Comparison of ENCODE assay signal across 8 mouse cellular contexts in the genomic region with DNA sequence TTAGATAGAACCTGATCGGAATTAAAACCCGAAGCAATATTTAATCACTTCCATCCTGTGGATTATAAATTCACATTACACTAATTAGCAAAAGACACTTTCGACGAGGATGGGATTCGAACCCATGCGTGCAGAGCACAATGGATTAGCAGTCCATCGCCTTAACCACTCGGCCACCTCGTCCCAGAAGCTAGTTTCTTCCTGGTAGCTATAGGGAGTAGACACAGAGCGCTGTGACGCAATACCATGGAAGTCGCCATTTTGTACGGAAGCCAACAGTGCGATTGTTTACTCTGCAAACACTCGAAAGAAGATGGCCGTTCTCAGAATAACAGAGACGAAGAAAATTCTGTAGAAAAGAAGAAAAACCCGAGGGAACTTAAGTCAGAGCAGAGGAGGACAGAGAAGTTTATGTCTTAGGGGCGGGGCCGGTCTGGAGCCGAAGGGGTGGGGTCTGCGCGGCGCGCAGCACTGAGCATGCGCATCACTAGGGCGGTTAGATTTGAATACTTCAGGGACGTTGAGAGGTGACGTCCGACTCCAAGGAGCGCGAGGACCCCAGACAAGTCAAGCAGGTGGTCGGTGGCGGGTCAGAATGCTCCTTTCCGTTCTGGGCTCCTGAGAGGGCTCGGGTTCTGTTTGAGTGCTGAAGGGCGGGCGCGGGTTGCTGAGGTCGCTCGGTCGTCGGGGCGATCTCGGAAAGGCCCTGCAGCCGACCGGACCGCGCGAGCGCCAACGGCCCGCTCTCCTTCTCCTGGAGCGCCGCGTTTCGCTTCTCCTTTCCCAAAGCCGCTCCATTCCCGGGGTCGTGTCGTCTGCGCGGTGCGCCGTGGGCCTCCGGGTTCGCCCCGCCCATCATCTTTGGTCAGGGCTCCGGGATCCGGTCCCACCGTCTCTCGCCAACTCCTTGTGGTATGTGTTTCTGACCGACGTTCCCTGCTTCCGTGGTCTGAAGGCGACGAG. TPM values are rescaled to one million over a fixed set of nuclear protein-coding genes. Genes with fewer than 3 reads are reported as not detected.
DNase-seq lines count a peak whose midpoint lies in the region; ATAC-seq and TF ChIP-seq lines count a peak whose summit lies in the region.

A gene (plus strand): TSS at position 471 of the 963 bp plus-strand sequence.

- DNase-seq in brain, embryonic 14.5 days (ENCODE audit: low read depth), result peak; percentile 98
- peak; percentile 94 for DNase-seq in kidney, postnatal 0 days (ENCODE audit: low spot score)
- peak; percentile 99 for DNase-seq in liver, embryonic 11.5 days (ENCODE audit: low spot score)
- DNase-seq in naive thymus-derived CD4-positive, alpha-beta T cell, adult 2 months (ENCODE audit: low read depth), result peak; percentile 99

- H3K4me3 ChIP-seq in C2C12 (ENCODE audit: insufficient read depth, poor library complexity, severe bottlenecking), result peak within 1 kb of the TSS; percentile 87
- H3K4me3 ChIP-seq in erythroblast, embryonic 14.5 days (replicated peaks), result peak within 1 kb of the TSS; percentile 68
- H3K4me3 ChIP-seq in heart, embryonic 12.5 days, result peak within 1 kb of the TSS; percentile 92
- H3K4me3 ChIP-seq in kidney, postnatal 0 days (replicated peaks; ENCODE audit: low read depth, low read length), result peak within 1 kb of the TSS; percentile 58
- peak within 1 kb of the TSS; percentile 97 for H3K4me3 ChIP-seq in liver, embryonic 11.5 days (ENCODE audit: low read depth, low read length)
- peak within 1 kb of the TSS; percentile 93 for H3K4me3 ChIP-seq in stomach, embryonic 14.5 days (ENCODE audit: low read depth, low read length)

- H3K79me3 ChIP-seq in C2C12 (ENCODE audit: low read depth), result peaks cover 46% of the 10 kb centered on the region

- H3K4me1 ChIP-seq in erythroblast, embryonic 14.5 days (ENCODE audit: control insufficient read depth), result peaks cover 35% of the 10 kb centered on the region
- peaks cover 7% of the 10 kb centered on the region for H3K4me1 ChIP-seq in heart, embryonic 12.5 days (replicated peaks)
- no peaks in the 10 kb centered on the region; the same call in 1 of the 2 replicates for H3K4me1 ChIP-seq in kidney, postnatal 0 days (replicated peaks; ENCODE audit: insufficient read depth, low read length)
- H3K4me1 ChIP-seq in liver, embryonic 11.5 days (replicated peaks; ENCODE audit: control insufficient read depth, insufficient read depth, low read length), result peaks cover 11% of the 10 kb centered on the region; the same call in 1 of the 2 replicates
- peaks cover 5% of the 10 kb centered on the region; the same call in 1 of the 2 replicates for H3K4me1 ChIP-seq in stomach, embryonic 14.5 days (ENCODE audit: control insufficient read depth, insufficient read depth, low read length)

- peaks cover 48% of the 10 kb centered on the region for H3K79me2 ChIP-seq in C2C12 (ENCODE audit: control insufficient read depth, insufficient read depth)

- under 1% methylated on average over 76 of the region's 77 CpGs for WGBS in heart, embryonic 12.5 days
- WGBS in kidney, postnatal 0 days, result under 1% methylated on average over 77 of the region's 77 CpGs
- WGBS in liver, embryonic 11.5 days, result under 1% methylated on average over 77 of the region's 77 CpGs
- WGBS in stomach, embryonic 14.5 days, result under 1% methylated on average over 77 of the region's 77 CpGs

- no peak for TF ChIP-seq CTCF in C2C12 (IDR thresholded peaks at IDR 0.05; ENCODE audit: control insufficient read depth, insufficient read depth, insufficient read length)
- no peak for TF ChIP-seq CTCF in brain, embryonic 14.5 days (IDR thresholded peaks at IDR 0.05; ENCODE audit: borderline replicate concordance, extremely low read depth, insufficient read depth, insufficient read length)
- TF ChIP-seq CTCF in kidney, postnatal 0 days (IDR thresholded peaks at IDR 0.05; ENCODE audit: low read depth), result no peak

- H3K36me3 ChIP-seq in C2C12 (ENCODE audit: control insufficient read depth, insufficient read depth), result peaks cover 3% of the 10 kb centered on the region
- peaks cover 25% of the 10 kb centered on the region for H3K36me3 ChIP-seq in erythroblast, embryonic 14.5 days (ENCODE audit: control insufficient read depth)
- H3K36me3 ChIP-seq in heart, embryonic 12.5 days, result no peaks in the 10 kb centered on the region
- H3K36me3 ChIP-seq in kidney, postnatal 0 days (ENCODE audit: insufficient read depth, low read length), result no peaks in the 10 kb centered on the region
- no peaks in the 10 kb centered on the region; the same call in 1 of the 2 replicates for H3K36me3 ChIP-seq in liver, embryonic 11.5 days (ENCODE audit: control insufficient read depth, insufficient read depth, low read length)
- no peaks in the 10 kb centered on the region for H3K36me3 ChIP-seq in stomach, embryonic 14.5 days (ENCODE audit: control insufficient read depth, insufficient read depth, low read length)

- peak; percentile 27; the same call in 1 of the 2 replicates for TF ChIP-seq POLR2A in brain, embryonic 14.5 days (IDR thresholded peaks at IDR 0.05; ENCODE audit: borderline replicate concordance, extremely low read depth, insufficient read depth, insufficient read length, poor library complexity, severe bottlenecking)

- peak; percentile 97 for ATAC-seq in heart, embryonic 12.5 days (ENCODE audit: insufficient number of reproducible peaks, low FRiP score)
- peak; percentile 94 for ATAC-seq in kidney, postnatal 0 days (replicated peaks; ENCODE audit: low FRiP score, low read depth)
- peak; percentile 95 for ATAC-seq in liver, embryonic 11.5 days (replicated peaks; ENCODE audit: low FRiP score)
- peak; percentile 94 for ATAC-seq in stomach, embryonic 14.5 days (ENCODE audit: insufficient number of reproducible peaks, insufficient read depth, low FRiP score, low read depth)

- peak within 1 kb of the TSS; percentile 89 for H3K27ac ChIP-seq in heart, embryonic 12.5 days (ENCODE audit: poor library complexity, severe bottlenecking)
- peak within 1 kb of the TSS; percentile 93 for H3K27ac ChIP-seq in kidney, postnatal 0 days
- H3K27ac ChIP-seq in liver, embryonic 11.5 days (ENCODE audit: low read depth, low read length), result peak within 1 kb of the TSS; percentile 94
- peak within 1 kb of the TSS; percentile 84 for H3K27ac ChIP-seq in stomach, embryonic 14.5 days (ENCODE audit: low read length)

- H3K9ac ChIP-seq in heart, embryonic 12.5 days, result peak within 1 kb of the TSS; percentile 84
- peak within 1 kb of the TSS; percentile 70 for H3K9ac ChIP-seq in kidney, postnatal 0 days (ENCODE audit: low read depth, low read length)
- H3K9ac ChIP-seq in liver, embryonic 11.5 days (ENCODE audit: low read depth, low read length), result peak within 1 kb of the TSS; percentile 94
- peak within 1 kb of the TSS; percentile 73 for H3K9ac ChIP-seq in stomach, embryonic 14.5 days (replicated peaks; ENCODE audit: low read depth, low read length)

- H3K4me2 ChIP-seq in heart, embryonic 12.5 days, result peak within 1 kb of the TSS; percentile 82
- peak within 1 kb of the TSS; percentile 55 for H3K4me2 ChIP-seq in kidney, postnatal 0 days (ENCODE audit: low read length)
- H3K4me2 ChIP-seq in liver, embryonic 11.5 days, result peak within 1 kb of the TSS; percentile 83
- H3K4me2 ChIP-seq in stomach, embryonic 14.5 days (replicated peaks; ENCODE audit: low read depth, low read length), result peak within 1 kb of the TSS; percentile 50

- no peaks in the 10 kb centered on the region for H3K9me3 ChIP-seq in erythroblast, embryonic 14.5 days (ENCODE audit: control insufficient read depth, low read length)
- H3K9me3 ChIP-seq in heart, embryonic 12.5 days (replicated peaks), result no peaks in the 10 kb centered on the region
- no peaks in the 10 kb centered on the region for H3K9me3 ChIP-seq in kidney, postnatal 0 days (replicated peaks; ENCODE audit: low read length)
- no peaks in the 10 kb centered on the region for H3K9me3 ChIP-seq in liver, embryonic 11.5 days (ENCODE audit: control insufficient read depth, low read length)
- no peaks in the 10 kb centered on the region for H3K9me3 ChIP-seq in stomach, embryonic 14.5 days (ENCODE audit: control insufficient read depth, low read depth, low read length)

- H3K27me3 ChIP-seq in C2C12 (ENCODE audit: control insufficient read depth, insufficient read depth, insufficient read length), result no peaks in the 10 kb centered on the region
- no peaks in the 10 kb centered on the region for H3K27me3 ChIP-seq in erythroblast, embryonic 14.5 days (ENCODE audit: control insufficient read depth)
- H3K27me3 ChIP-seq in heart, embryonic 12.5 days (replicated peaks), result no peaks in the 10 kb centered on the region
- no peaks in the 10 kb centered on the region for H3K27me3 ChIP-seq in kidney, postnatal 0 days (ENCODE audit: insufficient read depth, low read length)
- no peaks in the 10 kb centered on the region for H3K27me3 ChIP-seq in liver, embryonic 11.5 days (replicated peaks; ENCODE audit: control insufficient read depth, insufficient read depth, low read length)
- no peaks in the 10 kb centered on the region for H3K27me3 ChIP-seq in stomach, embryonic 14.5 days (ENCODE audit: control insufficient read depth, insufficient read depth, low read length)

- peak within 1 kb of the TSS; percentile 87 for H3ac ChIP-seq in C2C12 (ENCODE audit: control insufficient read depth, insufficient read length, low read depth)

TF ChIP-seq in C2C12, 6 proteins besides CTCF, POLR2A, EP300 and RAD21:
- TF ChIP-seq CEBPB (IDR thresholded peaks at IDR 0.05; ENCODE audit: low read depth) (peak; percentile 93), MYOD1 (IDR thresholded peaks at IDR 0.05; ENCODE audit: control insufficient read depth, insufficient read length, low read depth) (no peak), FOSL1 (IDR thresholded peaks at IDR 0.05; ENCODE audit: insufficient read depth, low read length, poor library complexity, severe bottlenecking) (no peak), USF1 (IDR thresholded peaks at IDR 0.05; ENCODE audit: low read depth) (no peak), MAX (IDR thresholded peaks at IDR 0.05) (no peak)

RNA-seq across cellular contexts. Expression of the gene that starts here (rescaled TPM):
- polyA plus RNA-seq in C2C12 (2012; fragmentation: generic; extraction: Trizol), result 3.2 TPM
- 2.4 and 3.3 TPM in 2 replicates for polyA plus RNA-seq in brain, embryonic 14.5 days (2012; rRNA removed)
- 0.18 and 0.37 TPM in 2 replicates for polyA plus RNA-seq in erythroblast, embryonic 14.5 days (2012)
- polyA plus RNA-seq in heart, embryonic 12.5 days (2016; fragmentation: Nextera tagmentation; extraction: Ambion mirVana), result 39.0 and 39.4 TPM in 2 replicates
- polyA plus RNA-seq in kidney, postnatal 0 days (2015; fragmentation: Nextera tagmentation; extraction: Ambion mirVana), result 25.6 and 26.0 TPM in 2 replicates
- polyA plus RNA-seq in liver, embryonic 11.5 days (2014; fragmentation: Nextera tagmentation; extraction: Ambion mirVana), result 60.7 and 64.8 TPM in 2 replicates
- 47.6 and 54.4 TPM in 2 replicates for polyA plus RNA-seq in stomach, embryonic 14.5 days (2014; fragmentation: Nextera tagmentation; extraction: Ambion mirVana)

Comparison
In these comparisons a context has a peak if more than half of its experiments do, and no peak if none do; other contexts are left out.
1. Peak in every context shown above with its lines: DNase-seq, ATAC-seq, H3K4me3 ChIP-seq and H3K27ac ChIP-seq.